Mouse (Mus musculus) midbrain, embryonic 15.5 days (tissue): ENCODE results near the gene Ncam1. TPM values are rescaled to one million over a fixed set of nuclear protein-coding genes. Genes with fewer than 3 reads are reported as not detected.

ENCODE experiments used
- ATAC-seq: fragments of 200-750 bp; cut with Nextera tagmentation; replicated peaks from 2 replicates; pipeline ENCODE4 v1.8.0; 2017; ENCODE audit warnings: moderate TSS enrichment
- H3K27ac ChIP-seq: fragments of 300-500 bp; sonication (generic); 2 replicates; pipeline ENCODE4 v1.5.1; 2015; ENCODE audit warnings: mild to moderate bottlenecking, inconsistent platforms
- H3K27me3 ChIP-seq: fragments of 300-500 bp; sonication (generic); replicated peaks from 2 replicates; pipeline ENCODE4 v1.6.1; 2015; ENCODE audit warnings: inconsistent platforms
- H3K36me3 ChIP-seq: fragments of 300-500 bp; sonication (generic); replicated peaks from 2 replicates; pipeline ENCODE4 v1.6.1; 2015; ENCODE audit warnings: inconsistent platforms
- H3K4me1 ChIP-seq: fragments of 300-500 bp; sonication (generic); 2 replicates; pipeline ENCODE4 v1.6.1; 2015; ENCODE audit warnings: inconsistent platforms
- H3K4me2 ChIP-seq: fragments of 300-500 bp; sonication (generic); 2 replicates; pipeline ENCODE4 v1.6.1; 2015; ENCODE audit warnings: inconsistent platforms, mild to moderate bottlenecking, moderate library complexity
- H3K4me3 ChIP-seq: fragments of 300-500 bp; sonication (generic); 2 replicates; pipeline ENCODE4 v1.5.1; 2015; ENCODE audit warnings: mild to moderate bottlenecking, inconsistent platforms
- H3K9ac ChIP-seq: fragments of 300-500 bp; sonication (generic); 2 replicates; pipeline ENCODE4 v1.6.1; 2015; ENCODE audit warnings: mild to moderate bottlenecking, inconsistent platforms
- H3K9me3 ChIP-seq: fragments of 300-500 bp; sonication (generic); 2 replicates; pipeline ENCODE4 v1.6.1; 2016; ENCODE audit warnings: inconsistent platforms
- WGBS: fragments of 180-500 bp; shearing (Covaris S2); methylation state at CpG from one replicate; pipeline ENCODE4 v1.1.7; 2015; ENCODE audit warnings: mixed read lengths; 5-methylcytosine and 5-hydroxymethylcytosine counted together
- polyA plus RNA-seq: library from polyadenylated mRNA; unstranded; fragments of >200 nt; fragmentation: Nextera tagmentation; extraction: Ambion mirVana; gene quantifications from 2 replicates; pipeline ENCODE4 v1.2.1, GENCODE M21; 2015

The Ncam1 gene
- polyA plus RNA-seq, 1 experiment from 2014 or later, result 627 TPM

DNA sequence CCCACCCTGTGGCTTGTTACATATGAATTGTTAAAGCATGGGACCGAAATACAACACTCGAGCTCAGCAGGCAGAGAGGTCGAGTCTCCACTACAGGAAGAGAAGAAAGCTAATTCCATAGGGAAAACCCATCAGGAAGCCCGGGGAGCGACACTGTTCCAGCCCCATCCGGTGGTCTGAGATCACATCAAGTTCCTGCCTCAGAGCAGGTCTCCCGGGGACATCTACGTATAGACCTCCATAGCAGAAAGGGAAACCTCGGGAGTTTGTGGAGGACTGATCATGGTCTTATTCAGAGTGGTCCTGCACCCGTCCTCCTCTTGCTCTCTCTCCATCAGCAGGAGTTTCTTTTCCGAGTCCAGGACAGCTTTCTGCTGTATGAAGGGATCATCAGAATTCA, 326.6 kb downstream of the Ncam1 start:
- H3K4me3 ChIP-seq, result no peak overlapping the region
- no peaks in the 10 kb centered on the region for H3K27me3 ChIP-seq
- H3K27ac ChIP-seq, result no peak overlapping the region
- H3K4me2 ChIP-seq, result no peak overlapping the region
- 65% methylated on average over 11 of the region's 11 CpGs for WGBS
- no peaks in the 10 kb centered on the region for H3K9me3 ChIP-seq
- H3K9ac ChIP-seq, result no peak overlapping the region
- H3K4me1 ChIP-seq, result peaks cover 6% of the 10 kb centered on the region
- no peak for ATAC-seq
- no peaks in the 10 kb centered on the region for H3K36me3 ChIP-seq

DNA sequence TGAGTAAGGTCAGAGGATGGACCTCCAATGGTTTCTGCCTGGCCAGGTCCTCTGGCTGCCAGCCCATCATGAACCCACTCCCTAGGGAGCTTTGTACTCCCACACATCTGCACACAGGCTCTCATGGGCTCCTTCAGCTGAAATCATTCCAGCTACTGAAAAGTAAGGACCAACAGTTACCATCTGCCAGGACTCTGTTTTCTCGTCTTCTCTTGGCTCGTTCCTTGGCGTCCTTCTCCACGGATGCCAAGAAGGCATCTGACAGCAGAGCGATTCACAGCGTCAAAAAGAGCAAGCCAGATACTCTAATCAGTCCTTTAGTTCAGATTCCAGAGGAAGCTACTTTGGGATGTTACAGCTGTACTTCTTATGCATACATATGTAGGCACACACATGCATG, 327.8 kb downstream of the Ncam1 start:
- no peaks in the 10 kb centered on the region for H3K9me3 ChIP-seq
- WGBS, result 82% methylated on average over 6 of the region's 6 CpGs

GRCm38 (mm10) chr9:49470006-49470405, 328.7 kb downstream of the Ncam1 start:
- Histone ChIP-seq H3K4me3 (no peak overlapping the region), H3K4me1 (peaks cover 6% of the 10 kb centered on the region), H3K27me3 (no peaks in the 10 kb centered on the region), H3K9ac (no peak overlapping the region), H3K9me3 (no peaks in the 10 kb centered on the region), H3K36me3 (no peaks in the 10 kb centered on the region), H3K4me2 (no peak overlapping the region), H3K27ac (no peak overlapping the region)
- no peak for ATAC-seq
- 93% methylated on average over 19 of the region's 19 CpGs for WGBS

More for the DNA sequence above, 327.8 kb downstream of the Ncam1 start:
- no peak overlapping the region for H3K4me3 ChIP-seq
- ATAC-seq, result no peak
- H3K9ac ChIP-seq, result no peak overlapping the region
- H3K4me2 ChIP-seq, result no peak overlapping the region
- no peaks in the 10 kb centered on the region for H3K27me3 ChIP-seq
- peaks cover 6% of the 10 kb centered on the region for H3K4me1 ChIP-seq
- no peaks in the 10 kb centered on the region for H3K36me3 ChIP-seq
- H3K27ac ChIP-seq, result no peak overlapping the region

DNA sequence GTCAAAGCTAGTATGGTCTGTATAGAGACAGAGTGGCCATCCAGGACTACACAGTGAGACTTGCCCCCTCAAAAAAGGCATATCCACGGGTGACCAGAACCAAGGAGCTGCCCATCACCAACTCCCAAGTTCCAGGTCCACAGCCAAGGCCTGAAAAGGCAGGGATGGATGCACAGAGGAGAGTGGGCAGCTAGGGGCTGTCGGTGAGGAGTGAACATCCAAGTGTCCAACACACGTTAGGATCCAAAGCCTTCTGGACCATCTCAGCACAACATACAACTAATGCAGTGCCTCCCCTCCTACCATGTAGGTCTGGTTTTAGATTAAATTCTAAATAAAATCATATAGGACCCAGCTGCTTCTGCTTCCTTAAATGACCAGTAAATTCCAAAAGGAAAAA, 342.6 kb downstream of the Ncam1 start:
- H3K27me3 ChIP-seq, result no peaks in the 10 kb centered on the region
- H3K9ac ChIP-seq, result no peak overlapping the region
- no peak for ATAC-seq
- H3K27ac ChIP-seq, result no peak overlapping the region
- H3K4me1 ChIP-seq, result no peaks in the 10 kb centered on the region
- no peak overlapping the region for H3K4me2 ChIP-seq
- no peaks in the 10 kb centered on the region for H3K36me3 ChIP-seq
- H3K9me3 ChIP-seq, result no peaks in the 10 kb centered on the region
- no peak overlapping the region for H3K4me3 ChIP-seq
- 86% methylated on average over 3 of the region's 3 CpGs for WGBS

DNA sequence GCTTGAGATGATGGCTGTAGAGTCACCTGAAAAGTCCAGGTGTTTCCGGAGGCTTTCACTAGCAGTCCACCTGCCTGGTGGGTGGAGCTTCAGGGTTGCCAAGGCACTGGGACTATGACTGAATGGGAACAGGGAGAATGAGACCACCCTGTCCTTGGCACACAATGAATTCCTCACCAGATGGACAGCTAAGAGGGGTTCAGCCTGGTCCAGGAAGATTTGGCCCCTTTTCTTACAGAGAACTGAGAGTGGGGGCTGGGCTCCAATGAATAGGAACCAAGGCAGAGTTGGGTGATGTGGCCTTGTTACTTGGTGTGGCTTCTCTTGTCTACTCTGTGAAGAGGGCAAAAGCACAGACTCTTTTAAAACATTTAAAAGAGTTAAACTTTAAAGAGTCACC, 346.3 kb downstream of the Ncam1 start:
- ATAC-seq, result no peak
- Histone ChIP-seq H3K4me2 (no peak overlapping the region), H3K27ac (no peak overlapping the region), H3K4me3 (no peak overlapping the region), H3K4me1 (no peaks in the 10 kb centered on the region), H3K27me3 (no peaks in the 10 kb centered on the region), H3K9ac (no peak overlapping the region), H3K36me3 (no peaks in the 10 kb centered on the region), H3K9me3 (no peaks in the 10 kb centered on the region)
- WGBS, result 97% methylated on average over 1 of the region's 1 CpGs
